ENCODE assay signal across 7 mouse cellular contexts in genomic region chr19:45056908-45057698, GRCm38 (mm10). TPM values are rescaled to one million over a fixed set of nuclear protein-coding genes. Genes with fewer than 3 reads are reported as not detected.
DNase-seq lines count a peak whose midpoint lies in the region; ATAC-seq and TF ChIP-seq lines count a peak whose summit lies in the region.

No protein-coding gene starts in this region.

- TF ChIP-seq RAD21 in CH12.LX (IDR thresholded peaks at IDR 0.05; ENCODE audit: low read depth, low read length) = no peak

- H3K9ac ChIP-seq in CH12.LX (ENCODE audit: insufficient read depth, low read depth) = peak overlapping the region; percentile 94
- peak overlapping the region; percentile 48; the same call in 1 of the 2 replicates for H3K9ac ChIP-seq in hindbrain, embryonic 16.5 days (ENCODE audit: low read depth, low read length)
- H3K9ac ChIP-seq in midbrain, embryonic 11.5 days (ENCODE audit: low read length) = peak overlapping the region; percentile 64

- dilution Hi-C loops in CH12.LX (cut with MboI; ENCODE audit: extremely low pct_ligation_motif_present, extremely low pct_unique_long_range_greater_than_20kb, low sequenced_read_pairs) = no loop called here

- H3K27me3 ChIP-seq in CH12.LX (replicated peaks) = no peaks in the 10 kb centered on the region
- H3K27me3 ChIP-seq in hindbrain, embryonic 16.5 days (replicated peaks; ENCODE audit: control insufficient read depth, insufficient read depth, low read length) = no peaks in the 10 kb centered on the region
- H3K27me3 ChIP-seq in midbrain, embryonic 11.5 days (ENCODE audit: control insufficient read depth, insufficient read depth, low read length) = no peaks in the 10 kb centered on the region

- no peak for TF ChIP-seq CTCF in CH12.LX (conservative IDR thresholded peaks at IDR 0.05 in 1 of 2, IDR thresholded peaks at IDR 0.05 in 1 of 2; ENCODE audit: low read depth in 2 of 2, low read length in 2 of 2)

- ATAC-seq in hindbrain, embryonic 16.5 days = no peak
- no peak for ATAC-seq in midbrain, embryonic 11.5 days (ENCODE audit: low FRiP score)
- no peak for ATAC-seq in inflammation-experienced regulatory T-cells, adult 6 months
- no peak for ATAC-seq in granulocyte monocyte progenitor cell, adult 5-6 weeks (replicated peaks; ENCODE audit: poor library complexity, severe bottlenecking)

- H3K4me3 ChIP-seq in CH12.LX (replicated peaks in 1 of 3; ENCODE audit: low read depth in 2 of 3, low read length in 2 of 3, poor library complexity in 1 of 3) = no peak overlapping the region
- peak overlapping the region; percentile 45; the same call in 1 of the 2 replicates for H3K4me3 ChIP-seq in hindbrain, embryonic 16.5 days (ENCODE audit: low read length)
- H3K4me3 ChIP-seq in midbrain, embryonic 11.5 days (ENCODE audit: low read depth, low read length) = no peak overlapping the region; the same call in 1 of the 2 replicates

- peak overlapping the region; percentile 73 for H3K4me2 ChIP-seq in CH12.LX (ENCODE audit: insufficient read depth, low read depth, poor library complexity, severe bottlenecking)
- H3K4me2 ChIP-seq in hindbrain, embryonic 16.5 days (ENCODE audit: low read length) = peak overlapping the region; percentile 66
- H3K4me2 ChIP-seq in midbrain, embryonic 11.5 days = peak overlapping the region; percentile 50

- no peak for DNase-seq in CH12.LX (ENCODE audit: extremely low read depth)
- DNase-seq in NIH3T3 (ENCODE audit: low read depth) = peak; percentile 62
- no peak for DNase-seq in midbrain, embryonic 11.5 days (ENCODE audit: low spot score, missing footprints)
- no peak for DNase-seq in frontal cortex, postnatal 10 days (ENCODE audit: low spot score in 2 of 2)

- TF ChIP-seq POLR2A in CH12.LX (IDR thresholded peaks at IDR 0.05; ENCODE audit: low read depth, low read length) = no peak

- in situ Hi-C loops in CH12.LX (cut with MboI; ENCODE audit: low pct_ligation_motif_present, low pct_unique_long_range_greater_than_20kb, low sequenced_read_pairs) = loop anchor here (10.0 kb wide), 1 partner anchor 98 kb away; the partner anchor contains the start of gene Tlx1

- H3K4me1 ChIP-seq in CH12.LX (ENCODE audit: control insufficient read depth in 1 of 2, insufficient read depth in 2 of 2) = peaks cover 0 to 16% of the 10 kb centered on the region in 2 experiments; a peak in 3 of 4 replicates
- H3K4me1 ChIP-seq in hindbrain, embryonic 16.5 days (ENCODE audit: control insufficient read depth, insufficient read depth, low read depth, low read length) = peaks cover 19% of the 10 kb centered on the region
- H3K4me1 ChIP-seq in midbrain, embryonic 11.5 days (ENCODE audit: control insufficient read depth, insufficient read depth, low read length) = peaks cover 15% of the 10 kb centered on the region

- WGBS in hindbrain, embryonic 16.5 days = 74% methylated on average over 7 of the region's 7 CpGs
- WGBS in midbrain, embryonic 11.5 days = 83% methylated on average over 7 of the region's 7 CpGs

- no peaks in the 10 kb centered on the region; the same call in 1 of the 2 replicates for H3K79me2 ChIP-seq in CH12.LX (replicated peaks; ENCODE audit: control insufficient read depth, extremely low read depth, insufficient read depth, poor library complexity, severe bottlenecking)

- TF ChIP-seq EP300 in CH12.LX (IDR thresholded peaks at IDR 0.05; ENCODE audit: low read length) = no peak

- no peak overlapping the region for H3K27ac ChIP-seq in CH12.LX (ENCODE audit: insufficient read depth, low read depth)
- peak overlapping the region; percentile 91 for H3K27ac ChIP-seq in hindbrain, embryonic 16.5 days (ENCODE audit: low read depth, low read length)
- no peak overlapping the region; the same call in 1 of the 2 replicates for H3K27ac ChIP-seq in midbrain, embryonic 11.5 days (ENCODE audit: low read depth, low read length)

- no peaks in the 10 kb centered on the region for H3K9me3 ChIP-seq in CH12.LX (replicated peaks; ENCODE audit: low read length)
- no peaks in the 10 kb centered on the region for H3K9me3 ChIP-seq in hindbrain, embryonic 16.5 days (ENCODE audit: control insufficient read depth, low read length)
- H3K9me3 ChIP-seq in midbrain, embryonic 11.5 days (ENCODE audit: control insufficient read depth, low read length) = no peaks in the 10 kb centered on the region

- peaks cover 16 to 29% of the 10 kb centered on the region in 2 experiments for H3K36me3 ChIP-seq in CH12.LX (replicated peaks in 1 of 2; ENCODE audit: control insufficient read depth in 1 of 2, insufficient read depth in 1 of 2, low read length in 1 of 2)
- peaks cover 20% of the 10 kb centered on the region for H3K36me3 ChIP-seq in hindbrain, embryonic 16.5 days (ENCODE audit: control insufficient read depth, insufficient read depth, low read length)
- H3K36me3 ChIP-seq in midbrain, embryonic 11.5 days (ENCODE audit: control insufficient read depth, insufficient read depth, low read length) = no peaks in the 10 kb centered on the region

TF ChIP-seq in CH12.LX, 34 proteins besides CTCF, POLR2A, EP300 and RAD21:
- no peak for TF ChIP-seq UBTF (IDR thresholded peaks at IDR 0.05; ENCODE audit: low read depth, low read length)
- TF ChIP-seq HCFC1 (IDR thresholded peaks at IDR 0.05; ENCODE audit: low read depth, low read length) = no peak
- no peak for TF ChIP-seq MYC (IDR thresholded peaks at IDR 0.05; ENCODE audit: low read depth, low read length)
- TF ChIP-seq POLR2AphosphoS2 (IDR thresholded peaks at IDR 0.05; ENCODE audit: low read depth, low read length) = no peak

RNA-seq across cellular contexts. Expression of gene Sfxn3, which starts 9.8 kb away (rescaled TPM):
- 2.4 and 3.6 TPM in 2 replicates for total RNA-seq in CH12.LX (2012; rRNA removed)
- total RNA-seq in CH12.LX (2014; rRNA removed) = 0.95 and 1.4 TPM in 2 replicates
- polyA plus RNA-seq in CH12.LX (2012; ENCODE audit: insufficient read length, low read depth) = 3.1 and 4.2 TPM in 2 replicates
- 76.8 and 85.4 TPM in 2 replicates for polyA plus RNA-seq in hindbrain, embryonic 16.5 days (2015; fragmentation: Nextera tagmentation; extraction: Ambion mirVana)
- polyA plus RNA-seq in midbrain, embryonic 11.5 days (2014; fragmentation: Nextera tagmentation; extraction: Ambion mirVana) = 17.7 and 20.4 TPM in 2 replicates
- 10 to 100 TPM; 61.5 to 97.7 (median 97.5) TPM for polyA plus RNA-seq in inflammation-experienced regulatory T-cells, adult 6 months (2017; shearing (Covaris generic))
- total RNA-seq in granulocyte monocyte progenitor cell, adult 5-6 weeks (2014; fragmentation: Nextera tagmentation) = 10.5 and 21.1 TPM in 2 replicates
- total RNA-seq in granulocyte monocyte progenitor cell, adult 5-6 weeks (2017) = 3.7 and 5.3 TPM in 2 replicates

RNA-seq across cellular contexts. Expression of gene Pdzd7, which starts 11.6 kb away (rescaled TPM):
- 0.04 and 0.17 TPM in 2 replicates for total RNA-seq in CH12.LX (2012; rRNA removed)
- total RNA-seq in CH12.LX (2014; rRNA removed) = 0.12 and 0.20 TPM in 2 replicates
- 0.15 TPM in 1 of 2 replicates, not detected in the other for polyA plus RNA-seq in CH12.LX (2012; ENCODE audit: insufficient read length, low read depth)
- polyA plus RNA-seq in hindbrain, embryonic 16.5 days (2015; fragmentation: Nextera tagmentation; extraction: Ambion mirVana) = 3.0 and 3.2 TPM in 2 replicates
- polyA plus RNA-seq in midbrain, embryonic 11.5 days (2014; fragmentation: Nextera tagmentation; extraction: Ambion mirVana) = 0.17 and 0.19 TPM in 2 replicates
- polyA plus RNA-seq in inflammation-experienced regulatory T-cells, adult 6 months (2017; shearing (Covaris generic)) = not detected
- total RNA-seq in granulocyte monocyte progenitor cell, adult 5-6 weeks (2014; fragmentation: Nextera tagmentation) = 0.24 TPM in 1 of 2 replicates, not detected in the other
- not detected in 2 replicates for total RNA-seq in granulocyte monocyte progenitor cell, adult 5-6 weeks (2017)

RNA-seq across cellular contexts. Expression of gene Kazald1, which starts 17.9 kb away (rescaled TPM):
- 0.63 and 1.2 TPM in 2 replicates for total RNA-seq in CH12.LX (2012; rRNA removed)
- 0.23 and 0.27 TPM in 2 replicates for total RNA-seq in CH12.LX (2014; rRNA removed)
- polyA plus RNA-seq in CH12.LX (2012; ENCODE audit: insufficient read length, low read depth) = 0.31 and 0.44 TPM in 2 replicates
- polyA plus RNA-seq in hindbrain, embryonic 16.5 days (2015; fragmentation: Nextera tagmentation; extraction: Ambion mirVana) = 4.0 and 5.5 TPM in 2 replicates
- 0.38 and 0.39 TPM in 2 replicates for polyA plus RNA-seq in midbrain, embryonic 11.5 days (2014; fragmentation: Nextera tagmentation; extraction: Ambion mirVana)
- polyA plus RNA-seq in inflammation-experienced regulatory T-cells, adult 6 months (2017; shearing (Covaris generic)) = 1 to 10 TPM in 1 of 3 experiments, under 1 TPM in 2; 0.21 to 1.0 (median 0.56) TPM
- not detected in 2 replicates for total RNA-seq in granulocyte monocyte progenitor cell, adult 5-6 weeks (2014; fragmentation: Nextera tagmentation)
- total RNA-seq in granulocyte monocyte progenitor cell, adult 5-6 weeks (2017) = 0.69 TPM in 1 of 2 replicates, not detected in the other

RNA-seq across cellular contexts. Expression of gene Lzts2, which starts 42.9 kb away (rescaled TPM):
- total RNA-seq in CH12.LX (2012; rRNA removed) (17.5 and 22.1 TPM in 2 replicates), CH12.LX (2014; rRNA removed) (0.68 and 0.73 TPM in 2 replicates)
- 2.2 and 3.1 TPM in 2 replicates for polyA plus RNA-seq in CH12.LX (2012; ENCODE audit: insufficient read length, low read depth)
- 14.8 and 18.7 TPM in 2 replicates for polyA plus RNA-seq in hindbrain, embryonic 16.5 days (2015; fragmentation: Nextera tagmentation; extraction: Ambion mirVana)
- polyA plus RNA-seq in midbrain, embryonic 11.5 days (2014; fragmentation: Nextera tagmentation; extraction: Ambion mirVana) = 35.7 and 44.1 TPM in 2 replicates
- polyA plus RNA-seq in inflammation-experienced regulatory T-cells, adult 6 months (2017; shearing (Covaris generic)) = 1 to 10 TPM in 1 of 3 experiments, under 1 TPM in 1, not detected in 1; 0.99 to 1.1 TPM
- 4.9 and 7.9 TPM in 2 replicates for total RNA-seq in granulocyte monocyte progenitor cell, adult 5-6 weeks (2014; fragmentation: Nextera tagmentation)
- 6.9 and 9.9 TPM in 2 replicates for total RNA-seq in granulocyte monocyte progenitor cell, adult 5-6 weeks (2017)

RNA-seq across cellular contexts. Expression of gene Mrpl43, which starts 50.9 kb away (rescaled TPM):
- total RNA-seq in CH12.LX (2012; rRNA removed) = 72.7 and 76.6 TPM in 2 replicates
- 63.5 and 72.7 TPM in 2 replicates for total RNA-seq in CH12.LX (2014; rRNA removed)
- polyA plus RNA-seq in CH12.LX (2012; ENCODE audit: insufficient read length, low read depth) = 75.1 and 77.9 TPM in 2 replicates
- 90.1 and 98.4 TPM in 2 replicates for polyA plus RNA-seq in hindbrain, embryonic 16.5 days (2015; fragmentation: Nextera tagmentation; extraction: Ambion mirVana)
- 67.3 and 69.6 TPM in 2 replicates for polyA plus RNA-seq in midbrain, embryonic 11.5 days (2014; fragmentation: Nextera tagmentation; extraction: Ambion mirVana)
- 10 to 100 TPM; 51.6 to 65.3 (median 55.9) TPM for polyA plus RNA-seq in inflammation-experienced regulatory T-cells, adult 6 months (2017; shearing (Covaris generic))
- total RNA-seq in granulocyte monocyte progenitor cell, adult 5-6 weeks (2014; fragmentation: Nextera tagmentation) = 41.8 and 53.7 TPM in 2 replicates
- total RNA-seq in granulocyte monocyte progenitor cell, adult 5-6 weeks (2017) = 35.5 and 37.9 TPM in 2 replicates
